Mouse (Mus musculus) spleen, postnatal 10 days (tissue): ENCODE data around the gene Irf2.

Experiments
- DNase-seq, 2 experiments: peaks; one replicate each; pipeline ENCODE4 v3.0.0; 2021 to 2022; ENCODE audit warnings: low spot score in 2 of 2

The Irf2 gene

GRCm38 (mm10) chr8:46801153-46801684, 61.7 kb downstream of the Irf2 start:
- DNase-seq, result no peak

- DNase-seq, result no peak
Measured at GRCm38 (mm10) chr8:46802009-46802408, 62.5 kb downstream of the Irf2 start.

GRCm38 (mm10) chr8:46804721-46805120, 65.2 kb downstream of the Irf2 start:
- no peak for DNase-seq

DNA sequence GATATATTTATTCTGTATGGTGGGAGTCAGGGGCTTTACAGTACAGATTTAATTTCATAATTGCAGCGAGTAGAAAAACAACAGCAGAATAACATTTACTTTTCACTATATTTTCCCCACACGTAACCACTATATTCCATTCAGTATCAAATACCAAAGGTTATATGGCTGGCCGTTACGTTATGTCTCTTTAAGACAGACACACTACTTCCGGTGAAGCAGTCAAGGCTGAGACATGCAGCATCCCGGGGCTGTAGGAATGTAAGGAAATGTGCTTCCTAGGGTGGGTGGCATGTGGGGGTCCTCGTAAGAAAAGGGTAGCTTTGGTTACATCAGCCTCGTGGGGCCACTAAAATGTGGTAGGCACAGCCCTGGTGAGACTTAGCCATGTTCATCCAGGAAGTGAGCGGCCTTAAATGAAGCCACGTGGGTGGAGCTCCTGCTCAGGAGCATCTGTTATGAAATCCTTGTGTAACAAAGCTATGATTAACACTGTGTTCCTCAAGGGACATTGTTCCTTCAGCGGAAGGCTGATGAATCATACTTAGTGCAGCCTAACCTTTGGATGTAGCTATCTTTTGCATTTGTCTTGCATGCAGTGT, 71.6 kb downstream of the Irf2 start:
- no peak for DNase-seq

DNA sequence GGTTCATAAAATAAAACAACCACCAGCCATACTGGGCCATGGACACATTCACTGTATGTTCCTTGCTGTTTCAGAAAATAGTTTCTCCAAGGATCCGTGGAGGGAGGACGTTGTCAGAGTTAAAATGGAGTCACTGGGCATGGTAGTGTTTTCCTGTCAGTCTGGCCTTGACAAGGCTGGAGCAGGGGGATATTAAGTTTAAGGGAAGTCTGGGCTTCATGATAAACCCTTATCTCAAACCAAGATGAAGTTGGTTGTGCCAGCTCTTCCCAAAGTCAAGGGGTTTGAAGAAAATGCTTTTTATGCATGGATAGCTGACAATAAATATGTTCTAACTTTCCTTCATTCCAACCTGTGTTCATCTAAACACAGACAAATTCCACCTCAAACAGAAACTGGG, 72.4 kb downstream of the Irf2 start:
- no peak for DNase-seq

DNA sequence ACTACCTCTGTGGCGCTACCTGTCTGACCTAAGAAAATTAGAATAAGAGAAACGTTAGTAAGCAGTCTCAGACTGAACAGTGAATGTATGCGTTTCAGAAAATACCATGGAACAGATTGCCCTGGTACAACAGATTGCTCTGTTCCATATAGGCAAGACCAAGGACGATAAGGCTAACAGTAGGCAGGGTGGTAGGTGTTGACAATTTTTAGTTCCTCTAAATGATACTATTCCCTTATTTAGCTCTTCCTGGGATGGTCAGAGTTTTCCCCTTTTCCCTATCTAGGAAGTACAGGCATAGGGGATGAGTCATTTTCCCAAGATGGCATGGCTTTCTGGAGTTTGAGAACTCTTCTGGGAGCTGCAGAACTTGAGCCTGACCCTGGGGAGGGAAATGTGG, 73.4 kb downstream of the Irf2 start:
- no peak for DNase-seq

GRCm38 (mm10) chr8:46818106-46818989, 78.8 kb downstream of the Irf2 start:
- DNase-seq, result no peak

DNA sequence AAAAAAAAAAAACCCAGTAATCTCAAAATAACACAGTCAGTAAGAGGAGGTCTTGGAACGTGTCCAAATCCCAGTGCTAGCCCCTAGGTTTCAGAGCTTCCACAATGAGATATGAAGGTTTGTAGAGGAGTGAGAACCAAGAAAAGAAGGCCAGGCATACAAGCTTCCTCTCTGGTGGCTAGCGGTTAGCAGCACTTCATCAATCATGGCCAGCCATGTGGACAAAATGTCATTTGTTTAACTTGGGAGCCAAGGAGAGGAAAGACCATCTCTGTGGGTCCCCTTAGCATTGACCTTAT, 79.4 kb downstream of the Irf2 start:
- no peak for DNase-seq

- DNase-seq, result no peak
Measured at GRCm38 (mm10) chr8:46828734-46829413, 89.3 kb downstream of the Irf2 start.

- no peak for DNase-seq
Measured at GRCm38 (mm10) chr8:46829414-46830111, 90.0 kb downstream of the Irf2 start.

DNA sequence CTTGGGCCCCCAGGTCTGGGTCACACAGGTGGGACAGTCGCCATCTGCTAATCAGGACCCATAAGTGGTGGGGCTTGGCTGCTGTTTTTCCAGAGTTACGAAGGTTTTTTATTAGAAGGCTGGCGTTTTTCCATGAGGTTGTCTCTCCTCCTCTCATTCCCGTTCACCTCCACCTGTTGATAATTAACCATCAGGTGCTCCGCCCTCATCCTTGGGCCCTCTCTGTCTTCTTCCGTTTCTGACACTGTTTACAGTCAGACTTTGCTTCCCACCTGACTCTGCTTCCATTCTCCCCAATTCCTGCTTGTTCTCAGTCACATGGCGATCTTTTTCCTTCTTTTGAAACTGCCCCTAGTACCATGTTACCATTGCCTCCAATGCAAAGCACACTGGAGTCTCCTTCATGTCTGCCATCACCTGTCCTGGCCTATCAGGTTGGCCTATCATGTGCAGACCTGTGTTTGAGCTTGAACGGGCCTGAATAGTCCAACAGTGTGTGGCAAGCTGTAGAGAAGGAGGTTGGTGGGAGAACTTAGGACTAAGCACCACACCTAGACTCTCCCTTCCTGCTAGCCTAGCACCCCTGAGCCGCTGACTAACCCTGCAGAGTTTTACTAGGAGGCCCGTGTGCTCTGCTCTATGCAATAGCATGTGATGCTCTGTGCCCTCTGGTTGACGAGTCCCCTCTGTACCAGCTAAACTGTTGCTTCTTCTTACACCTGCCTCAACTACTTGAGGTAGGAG, 90.8 kb downstream of the Irf2 start:
- no peak for DNase-seq

- no peak for DNase-seq
Measured at GRCm38 (mm10) chr8:46831916-46832315, 92.4 kb downstream of the Irf2 start.

DNA sequence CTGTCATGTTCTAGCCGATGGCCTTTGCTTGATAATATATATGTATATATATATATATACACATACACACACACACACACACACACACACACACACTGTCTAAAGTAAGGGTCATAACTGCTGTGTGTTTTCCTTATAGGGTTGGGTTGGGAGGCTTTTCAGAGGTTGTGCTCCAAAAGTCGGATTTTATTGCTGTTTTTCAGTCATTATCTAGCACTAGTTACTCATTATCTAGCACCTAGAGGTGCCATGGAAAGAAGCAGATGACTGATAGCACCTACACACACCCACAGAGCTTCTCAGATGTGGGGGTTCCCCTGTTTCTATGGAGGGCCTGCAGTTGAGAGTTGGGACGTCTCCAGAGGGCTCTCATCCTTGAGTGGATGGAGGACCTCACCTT, 92.9 kb downstream of the Irf2 start:
- DNase-seq, result no peak

- no peak for DNase-seq
Measured at GRCm38 (mm10) chr8:46833763-46834162, 94.2 kb downstream of the Irf2 start.

DNA sequence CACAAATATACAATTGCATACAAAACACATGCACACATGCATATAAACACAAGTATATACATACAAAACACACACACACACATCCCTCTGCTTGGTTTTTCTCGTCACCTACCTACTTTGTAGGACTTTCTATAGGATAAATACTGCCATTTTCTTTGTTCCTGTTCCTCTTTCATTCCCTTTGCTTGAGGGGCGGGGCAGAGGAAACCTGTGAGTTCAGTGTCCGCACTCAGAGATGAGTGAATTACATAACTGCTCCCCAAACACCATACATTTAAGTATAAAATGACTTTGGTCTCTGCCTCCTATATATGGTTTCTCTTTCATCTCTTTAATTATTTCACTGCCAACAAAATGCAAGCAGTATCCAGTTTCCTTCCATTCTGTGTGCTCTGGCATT, 94.9 kb downstream of the Irf2 start:
- no peak for DNase-seq

DNA sequence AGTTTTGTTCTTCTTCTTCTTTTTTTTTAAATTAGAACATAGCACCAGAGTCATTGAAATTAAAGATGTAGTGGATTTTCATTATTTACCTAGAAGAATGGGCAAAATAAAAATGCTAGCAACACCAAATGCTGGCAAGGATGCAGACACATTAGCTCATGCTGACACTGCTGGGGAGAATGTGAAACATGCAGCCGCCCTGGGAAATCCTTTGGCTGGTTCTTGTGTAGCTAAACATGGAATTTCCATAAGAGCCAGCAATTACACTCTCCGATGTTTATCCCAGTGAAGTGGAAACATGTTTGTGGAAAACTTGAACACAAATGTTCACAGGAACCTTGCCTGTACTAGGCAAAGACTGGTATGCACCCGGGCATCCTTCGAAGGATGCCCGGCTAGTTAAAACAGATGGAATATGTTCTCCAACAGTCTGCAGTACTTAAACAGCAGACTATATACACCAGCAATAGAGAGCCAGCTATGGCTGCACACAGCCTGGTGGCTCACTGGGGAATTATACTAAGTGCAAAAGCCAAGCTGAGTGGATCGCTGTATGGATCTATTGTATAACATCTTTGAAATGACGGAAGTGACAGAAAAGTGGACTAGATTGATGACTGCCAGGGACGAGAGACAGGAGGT, 96.6 kb downstream of the Irf2 start:
- no peak for DNase-seq

DNA sequence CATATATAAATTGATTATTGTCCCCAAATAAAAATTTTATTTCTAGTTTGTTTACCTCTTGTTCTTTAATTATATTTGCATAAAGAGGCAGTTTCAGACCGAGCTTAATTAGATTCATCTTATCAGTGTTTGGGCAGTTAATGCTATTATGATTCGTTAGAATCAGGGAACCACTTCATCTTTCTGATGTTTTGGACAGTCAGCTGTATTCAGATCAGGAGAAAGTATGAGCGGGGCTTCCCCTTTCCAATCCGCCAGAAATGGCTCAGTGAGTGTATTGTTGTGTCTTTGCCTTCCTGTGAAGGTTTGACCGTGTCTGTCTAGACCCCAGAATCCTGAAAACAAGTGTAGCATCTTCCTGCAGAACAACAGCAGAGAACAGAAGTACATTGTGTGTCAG, 97.4 kb downstream of the Irf2 start:
- DNase-seq, result no peak

GRCm38 (mm10) chr8:46838052-46838451, 98.5 kb downstream of the Irf2 start:
- DNase-seq, result no peak

GRCm38 (mm10) chr8:46840390-46840789, 100.9 kb downstream of the Irf2 start:
- no peak for DNase-seq

DNA sequence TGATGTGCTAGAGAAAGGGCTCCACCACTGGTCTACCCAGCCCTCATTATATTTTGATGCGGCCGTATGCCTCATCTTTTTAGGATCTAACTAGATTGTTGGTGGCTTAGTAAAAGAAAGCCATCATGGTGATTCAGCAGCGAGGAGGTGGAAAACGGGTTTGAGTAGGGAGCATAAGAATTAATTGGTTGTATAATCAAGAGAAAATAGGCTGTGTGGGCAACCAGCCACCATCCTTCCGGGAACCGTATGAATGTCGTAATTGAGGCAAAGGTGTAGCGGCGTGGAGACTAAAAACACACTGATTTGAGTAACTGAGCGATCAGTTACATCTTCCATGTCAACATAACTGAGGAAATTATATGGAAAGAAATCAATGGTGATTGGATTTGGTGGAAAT, 101.3 kb downstream of the Irf2 start:
- DNase-seq, result no peak

GRCm38 (mm10) chr8:46842676-46843181, 103.2 kb downstream of the Irf2 start:
- DNase-seq, result no peak
